Mouse (Mus musculus) liver, adult 2 months (tissue): ENCODE data around the gene Btbd17.

Experiments
- CTCF ChIP-seq: fragments of 200-500 bp; IDR thresholded peaks from 2 replicates; pipeline ENCODE4 v1.5.1; 2011; ENCODE audit warnings: low read depth, low read length, control low read depth
- POLR2A ChIP-seq: fragments of 200-500 bp; IDR thresholded peaks from 2 replicates; pipeline ENCODE4 v1.6.1; 2011; ENCODE audit warnings: low read length, control low read depth; ENCODE audit not compliant: insufficient read depth; ENCODE audit errors: extremely low read depth

- TF ChIP-seq POLR2A (no peak), CTCF (no peak)
Observed at GRCm38 (mm10) chr11:114792931-114793494, 2.7 kb downstream of the Btbd17 start.
